Comparison of ENCODE assay signal across 15 mouse cellular contexts in the genomic region with DNA sequence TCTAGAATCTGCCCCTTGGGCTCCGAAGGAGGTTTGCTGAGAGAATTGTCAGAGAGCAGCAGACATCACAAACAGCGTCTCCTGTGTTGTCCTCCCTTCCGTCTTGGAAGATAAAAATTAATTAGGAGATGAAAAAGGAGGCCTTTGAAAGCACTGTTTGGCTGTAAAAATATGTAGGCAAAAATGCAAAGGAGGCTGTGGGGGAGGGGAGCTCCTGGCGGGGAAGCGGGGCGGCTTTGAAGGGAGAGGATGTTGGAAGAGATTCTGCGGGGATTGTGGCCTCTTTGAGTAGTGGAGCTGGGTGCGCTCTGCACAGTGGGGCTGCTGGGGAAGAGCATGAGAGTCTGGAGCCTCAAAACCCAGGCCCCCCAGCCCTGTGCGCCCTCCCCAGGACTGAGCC.
DNase-seq lines count a peak whose midpoint lies in the region; ATAC-seq and TF ChIP-seq lines count a peak whose summit lies in the region.
"Had no signal": no experiment of that assay in that cellular context is flagged by ENCODE, and none has a peak within 500 bp of the region (broad histone marks: within the 10 kb centered on the region; RNA-seq: fewer than 3 reads in every experiment).

No protein-coding gene starts in this region.

- TF ChIP-seq CTCF in kidney, adult 2 months (conservative IDR thresholded peaks at IDR 0.05; ENCODE audit: insufficient read depth, insufficient read length, low read depth, low read length): no peak
- no peak for TF ChIP-seq CTCF in testis, adult 2 months (IDR thresholded peaks at IDR 0.05; ENCODE audit: control insufficient read depth, insufficient read depth, insufficient replicate concordance, low read depth, low read length)
- no peak for TF ChIP-seq CTCF in midbrain, postnatal 0 days (IDR thresholded peaks at IDR 0.05)

- no peak for TF ChIP-seq POLR2A in kidney, adult 2 months (IDR thresholded peaks at IDR 0.05; ENCODE audit: low read depth, low read length)
- no peak for TF ChIP-seq POLR2A in testis, adult 2 months (IDR thresholded peaks at IDR 0.05; ENCODE audit: control insufficient read depth, low read depth, low read length)

- H3K9ac ChIP-seq in hindbrain, embryonic 15.5 days: no peak overlapping the region
- no peak overlapping the region for H3K9ac ChIP-seq in midbrain, postnatal 0 days (replicated peaks; ENCODE audit: low read length, poor library complexity, severe bottlenecking)
- H3K9ac ChIP-seq: heart, embryonic 15.5 days; liver, embryonic 14.5 days had no signal

- H3K4me1 ChIP-seq in kidney, adult 2 months (ENCODE audit: control insufficient read depth, insufficient read depth, low read length): no peaks in the 10 kb centered on the region
- H3K4me1 ChIP-seq in testis, adult 2 months (ENCODE audit: control insufficient read depth, insufficient read depth, low read length): no peaks in the 10 kb centered on the region
- peaks cover 44% of the 10 kb centered on the region for H3K4me1 ChIP-seq in hindbrain, embryonic 15.5 days (replicated peaks)
- H3K4me1 ChIP-seq in midbrain, postnatal 0 days (ENCODE audit: insufficient read depth, low read length): peaks cover 12% of the 10 kb centered on the region; the same call in 1 of the 2 replicates

- H3K4me3 ChIP-seq in kidney, adult 2 months (ENCODE audit: insufficient read depth, low read depth, low read length): no peak overlapping the region
- peak overlapping the region; percentile 15; the same call in 1 of the 2 replicates for H3K4me3 ChIP-seq in testis, adult 2 months (ENCODE audit: control insufficient read depth, low read depth, low read length)
- no peak overlapping the region for H3K4me3 ChIP-seq in hindbrain, embryonic 15.5 days
- H3K4me3 ChIP-seq in midbrain, postnatal 0 days (ENCODE audit: low read depth, low read length): no peak overlapping the region
- H3K4me3 ChIP-seq: heart, embryonic 15.5 days had no signal

- DNase-seq in kidney, postnatal 10 days: peak; percentile 27
- no peak for DNase-seq in kidney, adult 2 months
- DNase-seq in testis, postnatal 10 days (ENCODE audit: low spot score): no peak
- no peak for DNase-seq in midbrain, postnatal 0 days (ENCODE audit: low spot score)
- no peak for DNase-seq in layer of hippocampus, postnatal 36 days
- DNase-seq in thymus, postnatal 36 days: no peak
- DNase-seq: adrenal gland, postnatal 10 days; cerebellum, adult 9-11 months; layer of hippocampus, adult 9-11 months; lung, postnatal 14 days had no signal

- H3K4me2 ChIP-seq in hindbrain, embryonic 15.5 days: no peak overlapping the region
- no peak overlapping the region for H3K4me2 ChIP-seq in midbrain, postnatal 0 days (ENCODE audit: low read depth, low read length, poor library complexity, severe bottlenecking)
- H3K4me2 ChIP-seq: heart, embryonic 15.5 days had no signal

- H3K27ac ChIP-seq in kidney, adult 2 months (ENCODE audit: insufficient read depth, low read depth, low read length): no peak overlapping the region
- no peak overlapping the region for H3K27ac ChIP-seq in testis, adult 2 months (ENCODE audit: control insufficient read depth, insufficient read depth, low read depth, low read length)
- H3K27ac ChIP-seq in hindbrain, embryonic 15.5 days (replicated peaks): 0 out of 2 replicates have a peak overlapping the region, but pooled peaks have one; percentile 36
- 0 out of 2 replicates have a peak overlapping the region, but pooled peaks have one; percentile 32 for H3K27ac ChIP-seq in midbrain, postnatal 0 days (ENCODE audit: low read depth, low read length)
- H3K27ac ChIP-seq: heart, embryonic 15.5 days; liver, embryonic 14.5 days had no signal

- 42% methylated on average over 9 of the region's 9 CpGs for WGBS in kidney, adult 2 months
- WGBS in hindbrain, embryonic 15.5 days: 17% methylated on average over 9 of the region's 9 CpGs
- WGBS in midbrain, postnatal 0 days: 14% methylated on average over 9 of the region's 9 CpGs

- H3K36me3 ChIP-seq in kidney, adult 2 months (ENCODE audit: control insufficient read depth, insufficient read depth, low read length): no peaks in the 10 kb centered on the region
- no peaks in the 10 kb centered on the region for H3K36me3 ChIP-seq in testis, adult 2 months (ENCODE audit: control insufficient read depth, insufficient read depth, low read length)
- no peaks in the 10 kb centered on the region for H3K36me3 ChIP-seq in hindbrain, embryonic 15.5 days
- no peaks in the 10 kb centered on the region for H3K36me3 ChIP-seq in midbrain, postnatal 0 days (ENCODE audit: insufficient read depth, low read length)
- H3K36me3 ChIP-seq: heart, embryonic 15.5 days had no signal

- no peak for ATAC-seq in hindbrain, embryonic 15.5 days (ENCODE audit: low FRiP score, low read depth)
- no peak for ATAC-seq in midbrain, postnatal 0 days (ENCODE audit: low FRiP score)
- ATAC-seq: inflammation-experienced regulatory T-cells, adult 6 months had no signal

- H3K27me3 ChIP-seq in kidney, adult 2 months (replicated peaks; ENCODE audit: control insufficient read depth, insufficient read depth, low read length): no peaks in the 10 kb centered on the region
- no peaks in the 10 kb centered on the region for H3K27me3 ChIP-seq in testis, adult 2 months (ENCODE audit: control insufficient read depth, insufficient read depth, low read length)
- H3K27me3 ChIP-seq in hindbrain, embryonic 15.5 days: peaks cover 8% of the 10 kb centered on the region; the same call in 1 of the 2 replicates
- no peaks in the 10 kb centered on the region for H3K27me3 ChIP-seq in midbrain, postnatal 0 days (ENCODE audit: insufficient read depth, low read length)

- no peaks in the 10 kb centered on the region for H3K9me3 ChIP-seq in hindbrain, embryonic 15.5 days
- H3K9me3 ChIP-seq in midbrain, postnatal 0 days (ENCODE audit: low read length): no peaks in the 10 kb centered on the region
- H3K9me3 ChIP-seq: heart, embryonic 15.5 days had no signal

Comparison
In these comparisons a context has a peak if more than half of its experiments do, and no peak if none do; other contexts are left out.
1. H3K27ac ChIP-seq: peak in hindbrain, embryonic 15.5 days (single experiment) and midbrain, postnatal 0 days (single experiment); none in kidney, adult 2 months (single experiment) and testis, adult 2 months (single experiment).